Mouse (Mus musculus) heart, embryonic 11.5 days (tissue): ENCODE measurements around the gene Apobec2. TPM values are rescaled to one million over a fixed set of nuclear protein-coding genes. Genes with fewer than 3 reads are reported as not detected.

Source experiments
- polyA plus RNA-seq: library from polyadenylated mRNA; unstranded; fragments of >200 nt; fragmentation: Nextera tagmentation; extraction: Ambion mirVana; gene quantifications from 2 replicates; pipeline ENCODE4 v1.2.1, GENCODE M21; 2014

Apobec2 gene
- polyA plus RNA-seq, 1 experiment from 2014 or later = 213 TPM

Other genes with a start within 250 kb of the Apobec2 start
- gene Trem1, start 200.2 kb downstream of the Apobec2 start, polyA plus RNA-seq = 0.13 and 0.20 TPM in 2 replicates
- gene Trem3, start 185.2 kb downstream of the Apobec2 start, polyA plus RNA-seq = not detected in 2 replicates
- 0.69 and 0.79 TPM in 2 replicates for gene Treml4, start 168.6 kb downstream of the Apobec2 start, polyA plus RNA-seq
- gene Treml2, start 133.4 kb downstream of the Apobec2 start, polyA plus RNA-seq = 0.66 and 0.79 TPM in 2 replicates
- gene B430306N03Rik, start 116.8 kb downstream of the Apobec2 start, polyA plus RNA-seq = 0.30 TPM in 1 of 2 replicates, not detected in the other
- 1.1 and 1.5 TPM in 2 replicates for gene Trem2, start 86.5 kb downstream of the Apobec2 start, polyA plus RNA-seq
- gene Treml1, start 73.0 kb downstream of the Apobec2 start, polyA plus RNA-seq = 4.3 and 5.0 TPM in 2 replicates
- gene Nfya, start 23.0 kb downstream of the Apobec2 start, polyA plus RNA-seq = 16.9 and 19.6 TPM in 2 replicates
- 47.4 and 48.0 TPM in 2 replicates for gene Oard1, start 22.9 kb downstream of the Apobec2 start, polyA plus RNA-seq
- gene Tspo2, start 18.6 kb upstream of the Apobec2 start, polyA plus RNA-seq = 2.1 TPM in 2 replicates
- gene Unc5cl, start 22.0 kb upstream of the Apobec2 start, polyA plus RNA-seq = 0.17 and 0.23 TPM in 2 replicates